8 mouse cellular contexts compared by ENCODE assay signal in the genomic region with DNA sequence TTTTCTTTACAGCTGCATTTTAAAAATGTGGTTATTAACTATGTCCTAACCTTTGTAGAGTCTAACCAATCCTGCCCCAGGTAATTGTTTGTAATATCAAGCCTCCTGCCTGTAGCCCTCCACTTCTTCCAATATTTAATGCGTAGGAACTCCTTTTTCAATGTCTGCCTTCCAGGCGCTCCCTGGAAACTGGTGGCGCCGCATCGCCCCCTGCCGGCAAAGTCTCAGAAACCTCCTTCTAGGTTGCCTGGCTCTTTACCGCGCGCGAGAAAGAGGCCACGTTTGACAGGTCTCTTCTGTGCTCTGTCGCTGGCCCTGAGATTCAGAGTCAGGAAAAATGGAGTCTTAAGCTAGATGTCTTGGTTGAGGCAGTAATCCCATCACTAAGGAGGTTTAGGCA.
DNase-seq lines count a peak whose midpoint lies in the region; ATAC-seq and TF ChIP-seq lines count a peak whose summit lies in the region.

No protein-coding gene starts in this region.

- no peak overlapping the region for H3K9ac ChIP-seq in embryonic facial prominence, embryonic 11.5 days (replicated peaks; ENCODE audit: low read length)
- no peak overlapping the region for H3K9ac ChIP-seq in heart, embryonic 12.5 days
- no peak overlapping the region for H3K9ac ChIP-seq in lung, embryonic 14.5 days

- no peaks in the 10 kb centered on the region for H3K27me3 ChIP-seq in C2C12 (ENCODE audit: control insufficient read depth, insufficient read depth, insufficient read length)
- no peaks in the 10 kb centered on the region for H3K27me3 ChIP-seq in embryonic facial prominence, embryonic 11.5 days (ENCODE audit: control insufficient read depth, insufficient read depth, low read length)
- no peaks in the 10 kb centered on the region for H3K27me3 ChIP-seq in heart, embryonic 12.5 days (replicated peaks)
- H3K27me3 ChIP-seq in lung, embryonic 14.5 days (ENCODE audit: insufficient read depth, low read length): no peaks in the 10 kb centered on the region

- TF ChIP-seq POLR2A in olfactory bulb, adult 2 months (IDR thresholded peaks at IDR 0.05; ENCODE audit: insufficient read depth, low read depth, low read length): no peak

- H3K36me3 ChIP-seq in C2C12 (ENCODE audit: control insufficient read depth, insufficient read depth): no peaks in the 10 kb centered on the region
- no peaks in the 10 kb centered on the region for H3K36me3 ChIP-seq in embryonic facial prominence, embryonic 11.5 days (replicated peaks; ENCODE audit: control insufficient read depth, insufficient read depth, low read depth, low read length)
- no peaks in the 10 kb centered on the region for H3K36me3 ChIP-seq in heart, embryonic 12.5 days
- no peaks in the 10 kb centered on the region for H3K36me3 ChIP-seq in lung, embryonic 14.5 days (ENCODE audit: insufficient read depth)

- peak; percentile 87 for DNase-seq in adrenal gland, postnatal 25 days
- DNase-seq in embryonic facial prominence, embryonic 11.5 days (ENCODE audit: low spot score): peak; percentile 81
- DNase-seq in kidney, postnatal 4 days: peak; percentile 91 to 93
- DNase-seq in lung, embryonic 14.5 days: peak; percentile 87
- peak; percentile 65 for DNase-seq in testis, postnatal 14 days (ENCODE audit: low spot score)

- H3K79me3 ChIP-seq in C2C12 (ENCODE audit: low read depth): no peaks in the 10 kb centered on the region

- no peak for ATAC-seq in embryonic facial prominence, embryonic 11.5 days (replicated peaks; ENCODE audit: insufficient number of reproducible peaks, low FRiP score, low TSS enrichment, low read depth)
- no peak for ATAC-seq in heart, embryonic 12.5 days (ENCODE audit: insufficient number of reproducible peaks, low FRiP score)
- ATAC-seq in lung, embryonic 14.5 days (ENCODE audit: insufficient read depth): peak; percentile 47; the same call in 1 of the 2 replicates

- H3K4me2 ChIP-seq in embryonic facial prominence, embryonic 11.5 days (ENCODE audit: low read depth, low read length): no peak overlapping the region
- H3K4me2 ChIP-seq in heart, embryonic 12.5 days: peak overlapping the region; percentile 27
- no peak overlapping the region for H3K4me2 ChIP-seq in lung, embryonic 14.5 days

- no peak overlapping the region for H3K27ac ChIP-seq in embryonic facial prominence, embryonic 11.5 days (replicated peaks; ENCODE audit: low read depth, low read length)
- H3K27ac ChIP-seq in heart, embryonic 12.5 days (ENCODE audit: poor library complexity, severe bottlenecking): no peak overlapping the region
- H3K27ac ChIP-seq in lung, embryonic 14.5 days (ENCODE audit: low read depth): no peak overlapping the region
- H3K27ac ChIP-seq in olfactory bulb, adult 2 months (ENCODE audit: insufficient read depth, low read depth, low read length): no peak overlapping the region

- WGBS in embryonic facial prominence, embryonic 11.5 days: 2% methylated on average over 12 of the region's 12 CpGs
- WGBS in heart, embryonic 12.5 days: 3% methylated on average over 12 of the region's 12 CpGs
- 2% methylated on average over 12 of the region's 12 CpGs for WGBS in lung, embryonic 14.5 days
- 7% methylated on average over 12 of the region's 12 CpGs for WGBS in olfactory bulb, adult 2 months

- no peaks in the 10 kb centered on the region for H3K4me1 ChIP-seq in embryonic facial prominence, embryonic 11.5 days (ENCODE audit: control insufficient read depth, insufficient read depth, low read length)
- H3K4me1 ChIP-seq in heart, embryonic 12.5 days (replicated peaks): no peaks in the 10 kb centered on the region; the same call in 1 of the 2 replicates
- no peaks in the 10 kb centered on the region for H3K4me1 ChIP-seq in lung, embryonic 14.5 days (ENCODE audit: insufficient read depth)
- no peaks in the 10 kb centered on the region for H3K4me1 ChIP-seq in olfactory bulb, adult 2 months (ENCODE audit: control insufficient read depth, insufficient read depth, low read length)

- H3K79me2 ChIP-seq in C2C12 (ENCODE audit: control insufficient read depth, insufficient read depth): no peaks in the 10 kb centered on the region

- H3ac ChIP-seq in C2C12 (ENCODE audit: control insufficient read depth, insufficient read length, low read depth): no peak overlapping the region

- TF ChIP-seq CTCF in C2C12 (IDR thresholded peaks at IDR 0.05; ENCODE audit: control insufficient read depth, insufficient read depth, insufficient read length): peak; percentile 60
- peak; percentile 86 for TF ChIP-seq CTCF in lung, embryonic 14.5 days (IDR thresholded peaks at IDR 0.05; ENCODE audit: low read depth)
- peak; percentile 74 for TF ChIP-seq CTCF in olfactory bulb, adult 2 months (IDR thresholded peaks at IDR 0.05; ENCODE audit: insufficient read depth, low read depth, low read length)

- no peaks in the 10 kb centered on the region for H3K9me3 ChIP-seq in embryonic facial prominence, embryonic 11.5 days (replicated peaks; ENCODE audit: control insufficient read depth, low read length)
- H3K9me3 ChIP-seq in heart, embryonic 12.5 days (replicated peaks): no peaks in the 10 kb centered on the region
- H3K9me3 ChIP-seq in lung, embryonic 14.5 days (ENCODE audit: low read depth, low read length): no peaks in the 10 kb centered on the region

- no peak overlapping the region for H3K4me3 ChIP-seq in C2C12 (ENCODE audit: insufficient read depth, poor library complexity, severe bottlenecking)
- H3K4me3 ChIP-seq in embryonic facial prominence, embryonic 11.5 days (ENCODE audit: low read depth, low read length): no peak overlapping the region
- no peak overlapping the region for H3K4me3 ChIP-seq in heart, embryonic 12.5 days
- no peak overlapping the region for H3K4me3 ChIP-seq in lung, embryonic 14.5 days (ENCODE audit: low read depth, low read length)
- no peak overlapping the region for H3K4me3 ChIP-seq in olfactory bulb, adult 2 months (ENCODE audit: insufficient read depth, low read depth, low read length)

TF ChIP-seq in C2C12, 6 proteins besides CTCF, POLR2A, EP300 and RAD21:
- TF ChIP-seq FOSL1 (IDR thresholded peaks at IDR 0.05; ENCODE audit: insufficient read depth, low read length, poor library complexity, severe bottlenecking) (no peak), CEBPB (IDR thresholded peaks at IDR 0.05; ENCODE audit: low read depth) (no peak), MYOD1 (IDR thresholded peaks at IDR 0.05; ENCODE audit: control insufficient read depth, insufficient read length, low read depth) (no peak), USF1 (IDR thresholded peaks at IDR 0.05; ENCODE audit: low read depth) (no peak), MYOG (IDR thresholded peaks at IDR 0.05; ENCODE audit: control insufficient read depth, extremely low read depth, insufficient read length) (no peak), MAX (IDR thresholded peaks at IDR 0.05) (no peak)
